Comparison of ENCODE assay signal across 17 mouse cellular contexts in the genomic region with DNA sequence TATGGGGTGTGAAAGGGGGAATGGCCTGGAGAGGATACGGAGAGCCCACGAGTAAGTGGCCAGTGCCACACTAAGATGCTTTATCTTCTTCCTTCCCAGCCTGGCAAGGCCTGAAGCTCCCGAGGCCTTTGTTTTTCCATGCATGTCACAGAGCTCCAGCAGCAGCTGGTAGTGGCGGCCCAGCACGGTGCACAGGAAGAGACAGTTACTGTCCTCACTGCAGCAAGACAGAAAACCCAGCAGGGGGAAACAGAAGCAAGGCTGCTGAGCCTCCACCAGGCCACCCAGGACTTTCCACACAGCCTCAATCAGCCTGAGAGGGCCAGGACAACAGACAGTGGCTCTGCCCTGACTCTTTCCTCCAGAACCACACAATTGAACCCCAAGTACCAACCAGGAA.
DNase-seq lines count a peak whose midpoint lies in the region; ATAC-seq and TF ChIP-seq lines count a peak whose summit lies in the region.
"Had no signal": no experiment of that assay in that cellular context is flagged by ENCODE, and none has a peak within 500 bp of the region (broad histone marks: within the 10 kb centered on the region; RNA-seq: fewer than 3 reads in every experiment).

No protein-coding gene starts in this region.

- peak overlapping the region; percentile 59 for H3K27ac ChIP-seq in hindbrain, embryonic 13.5 days
- H3K27ac ChIP-seq in hindbrain, embryonic 14.5 days: no peak overlapping the region; the same call in 1 of the 2 replicates
- H3K27ac ChIP-seq in midbrain, embryonic 14.5 days (replicated peaks; ENCODE audit: low read depth, low read length): no peak overlapping the region
- H3K27ac ChIP-seq in midbrain, embryonic 16.5 days (ENCODE audit: low read length): no peak overlapping the region
- peak overlapping the region; percentile 88 for H3K27ac ChIP-seq in small intestine, adult 2 months (ENCODE audit: insufficient read depth, low read depth, low read length)
- H3K27ac ChIP-seq: heart, embryonic 15.5 days; hindbrain, embryonic 15.5 days had no signal

- H3K9me3 ChIP-seq in hindbrain, embryonic 13.5 days: no peaks in the 10 kb centered on the region
- no peaks in the 10 kb centered on the region for H3K9me3 ChIP-seq in hindbrain, embryonic 14.5 days (ENCODE audit: control insufficient read depth, low read length)
- no peaks in the 10 kb centered on the region for H3K9me3 ChIP-seq in midbrain, embryonic 14.5 days (ENCODE audit: control insufficient read depth, low read length)
- no peaks in the 10 kb centered on the region for H3K9me3 ChIP-seq in midbrain, embryonic 16.5 days (replicated peaks; ENCODE audit: control insufficient read depth, low read length, poor library complexity, severe bottlenecking)
- H3K9me3 ChIP-seq: heart, embryonic 15.5 days; hindbrain, embryonic 15.5 days had no signal

- peak overlapping the region; percentile 14 for H3K9ac ChIP-seq in hindbrain, embryonic 13.5 days
- H3K9ac ChIP-seq in hindbrain, embryonic 14.5 days: no peak overlapping the region
- H3K9ac ChIP-seq in midbrain, embryonic 14.5 days (replicated peaks; ENCODE audit: low read length): 0 out of 2 replicates have a peak overlapping the region, but pooled peaks have one; percentile 9
- H3K9ac ChIP-seq in midbrain, embryonic 16.5 days (ENCODE audit: low read depth, low read length): no peak overlapping the region
- H3K9ac ChIP-seq: heart, embryonic 15.5 days; hindbrain, embryonic 15.5 days; liver, postnatal 0 days had no signal

- H3K4me3 ChIP-seq in hindbrain, embryonic 13.5 days: no peak overlapping the region
- no peak overlapping the region for H3K4me3 ChIP-seq in hindbrain, embryonic 14.5 days (replicated peaks; ENCODE audit: low read length)
- no peak overlapping the region for H3K4me3 ChIP-seq in midbrain, embryonic 14.5 days (replicated peaks; ENCODE audit: low read depth, low read length)
- H3K4me3 ChIP-seq in midbrain, embryonic 16.5 days (ENCODE audit: low read depth, low read length): no peak overlapping the region
- H3K4me3 ChIP-seq in small intestine, adult 2 months (ENCODE audit: low read depth, low read length): no peak overlapping the region
- H3K4me3 ChIP-seq: heart, embryonic 15.5 days; hindbrain, embryonic 15.5 days; myocyte had no signal

- ATAC-seq in hindbrain, embryonic 13.5 days (ENCODE audit: low FRiP score): no peak
- ATAC-seq in hindbrain, embryonic 14.5 days (ENCODE audit: low FRiP score): no peak
- ATAC-seq in midbrain, embryonic 14.5 days (ENCODE audit: low FRiP score, low TSS enrichment): no peak
- no peak for ATAC-seq in midbrain, embryonic 16.5 days
- peak; percentile 24; the same call in 1 of the 2 replicates for ATAC-seq in granulocyte monocyte progenitor cell, adult 5-6 weeks (replicated peaks; ENCODE audit: poor library complexity, severe bottlenecking)
- ATAC-seq: forebrain, embryonic 16.5 days; liver, postnatal 0 days had no signal

- DNase-seq in hindbrain, embryonic 14.5 days (ENCODE audit: low spot score): no peak
- no peak for DNase-seq in midbrain, embryonic 14.5 days
- no peak for DNase-seq in right cerebral cortex, postnatal 25 days
- DNase-seq: cerebellum, adult 18-20 months; cerebellum, postnatal 25 days; embryo, embryonic 11 days; kidney, adult 18-20 months; kidney, postnatal 10 days; liver, postnatal 0 days had no signal

- no peaks in the 10 kb centered on the region for H3K36me3 ChIP-seq in hindbrain, embryonic 13.5 days
- H3K36me3 ChIP-seq in hindbrain, embryonic 14.5 days (replicated peaks; ENCODE audit: control insufficient read depth, insufficient read depth): no peaks in the 10 kb centered on the region
- H3K36me3 ChIP-seq in midbrain, embryonic 14.5 days (ENCODE audit: control insufficient read depth, insufficient read depth, low read length): no peaks in the 10 kb centered on the region
- H3K36me3 ChIP-seq in midbrain, embryonic 16.5 days (ENCODE audit: control insufficient read depth, insufficient read depth, low read length): no peaks in the 10 kb centered on the region
- no peaks in the 10 kb centered on the region for H3K36me3 ChIP-seq in small intestine, adult 2 months (ENCODE audit: control insufficient read depth, insufficient read depth, low read length)
- H3K36me3 ChIP-seq: heart, embryonic 15.5 days; hindbrain, embryonic 15.5 days had no signal

- no peak for TF ChIP-seq CTCF in small intestine, adult 2 months (IDR thresholded peaks at IDR 0.05; ENCODE audit: extremely low read depth, insufficient read length, insufficient replicate concordance, low read depth, low read length)

- TF ChIP-seq POLR2A in small intestine, adult 2 months (IDR thresholded peaks at IDR 0.05; ENCODE audit: low read depth, low read length): no peak

- peaks cover 44% of the 10 kb centered on the region for H3K4me1 ChIP-seq in hindbrain, embryonic 13.5 days (replicated peaks)
- H3K4me1 ChIP-seq in hindbrain, embryonic 14.5 days (replicated peaks; ENCODE audit: control insufficient read depth, insufficient read depth, low read length): peaks cover 27% of the 10 kb centered on the region
- H3K4me1 ChIP-seq in midbrain, embryonic 14.5 days (ENCODE audit: control insufficient read depth, insufficient read depth, low read length): peaks cover 22% of the 10 kb centered on the region
- peaks cover 25% of the 10 kb centered on the region for H3K4me1 ChIP-seq in midbrain, embryonic 16.5 days (ENCODE audit: control insufficient read depth, insufficient read depth, low read length)
- peaks cover 25% of the 10 kb centered on the region for H3K4me1 ChIP-seq in small intestine, adult 2 months (ENCODE audit: control insufficient read depth, insufficient read depth, insufficient read length, low read length)

- 58% methylated on average over 5 of the region's 5 CpGs for WGBS in hindbrain, embryonic 13.5 days
- WGBS in hindbrain, embryonic 14.5 days: 47% methylated on average over 5 of the region's 5 CpGs
- WGBS in midbrain, embryonic 14.5 days: 79% methylated on average over 5 of the region's 5 CpGs
- WGBS in midbrain, embryonic 16.5 days: 59% methylated on average over 5 of the region's 5 CpGs
- 55% methylated on average over 5 of the region's 5 CpGs for WGBS in small intestine, adult 2 months

- H3K4me2 ChIP-seq in hindbrain, embryonic 13.5 days: no peak overlapping the region
- H3K4me2 ChIP-seq in hindbrain, embryonic 14.5 days (replicated peaks): no peak overlapping the region
- H3K4me2 ChIP-seq in midbrain, embryonic 14.5 days (ENCODE audit: low read length): no peak overlapping the region
- no peak overlapping the region for H3K4me2 ChIP-seq in midbrain, embryonic 16.5 days (ENCODE audit: low read length)
- H3K4me2 ChIP-seq: heart, embryonic 15.5 days; hindbrain, embryonic 15.5 days had no signal

- H3K27me3 ChIP-seq in hindbrain, embryonic 13.5 days: no peaks in the 10 kb centered on the region
- no peaks in the 10 kb centered on the region for H3K27me3 ChIP-seq in hindbrain, embryonic 14.5 days (ENCODE audit: control insufficient read depth, insufficient read depth, low read length)
- no peaks in the 10 kb centered on the region for H3K27me3 ChIP-seq in midbrain, embryonic 14.5 days (ENCODE audit: control insufficient read depth, insufficient read depth, low read length)
- H3K27me3 ChIP-seq in midbrain, embryonic 16.5 days (ENCODE audit: control insufficient read depth, insufficient read depth, low read depth, low read length): no peaks in the 10 kb centered on the region
- no peaks in the 10 kb centered on the region for H3K27me3 ChIP-seq in small intestine, adult 2 months (ENCODE audit: control insufficient read depth, insufficient read depth, low read length)
- H3K27me3 ChIP-seq: heart, embryonic 15.5 days; hindbrain, embryonic 15.5 days had no signal

Comparison
In these comparisons a context has a peak if more than half of its experiments do, and no peak if none do; other contexts are left out.
1. H3K27ac ChIP-seq: peak in hindbrain, embryonic 13.5 days (single experiment) and small intestine, adult 2 months (single experiment); none in hindbrain, embryonic 14.5 days (single experiment), midbrain, embryonic 14.5 days (single experiment) and midbrain, embryonic 16.5 days (single experiment).
2. H3K9ac ChIP-seq: peak in hindbrain, embryonic 13.5 days (single experiment) and midbrain, embryonic 14.5 days (single experiment); none in hindbrain, embryonic 14.5 days (single experiment) and midbrain, embryonic 16.5 days (single experiment).